In the genomic region with DNA sequence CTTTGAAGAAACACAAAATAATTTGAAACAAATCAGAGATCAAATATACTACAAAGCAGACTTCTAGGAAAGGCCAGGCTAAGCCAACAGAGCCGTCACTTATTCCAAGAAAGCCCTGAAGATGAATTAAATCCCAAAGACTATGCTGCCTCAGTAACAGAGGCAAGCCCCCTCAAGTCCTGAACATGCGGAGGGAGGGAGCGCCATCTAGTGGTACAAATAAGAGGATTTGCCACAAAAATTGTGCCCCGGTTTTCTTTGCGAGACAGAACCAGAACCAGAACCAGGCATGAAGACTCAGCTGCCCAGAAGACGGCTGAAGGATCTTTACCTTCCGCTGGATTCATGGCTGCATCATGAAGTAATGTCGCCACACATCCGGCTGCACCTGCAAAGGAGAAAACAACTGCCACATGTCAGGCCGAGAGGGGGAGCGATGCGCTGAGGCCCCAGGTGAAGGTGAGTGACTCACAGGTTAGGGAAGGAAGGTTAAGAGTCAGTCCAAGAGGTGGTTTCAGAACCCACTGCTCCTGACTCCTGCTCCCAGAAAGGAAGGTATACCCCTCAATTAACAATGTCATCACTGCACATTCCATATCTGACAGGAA, we compare ENCODE assay signal across 9 mouse cellular contexts. TPM values are rescaled to one million over a fixed set of nuclear protein-coding genes. Genes with fewer than 3 reads are reported as not detected.
DNase-seq lines count a peak whose midpoint lies in the region; ATAC-seq and TF ChIP-seq lines count a peak whose summit lies in the region.
"Had no signal": no experiment of that assay in that cellular context is flagged by ENCODE, and none has a peak within 500 bp of the region (broad histone marks: within the 10 kb centered on the region; RNA-seq: fewer than 3 reads in every experiment).

No protein-coding gene starts in this region.

- intact Hi-C loops in left cerebral cortex, postnatal 25 days (cut with DNase I) = loop anchor here (5.0 kb wide), 1 partner anchor 33 kb away; no protein-coding TSS in a partner anchor

- H3K9me3 ChIP-seq in heart, embryonic 12.5 days (replicated peaks) = no peaks in the 10 kb centered on the region
- H3K9me3 ChIP-seq: neural tube, embryonic 12.5 days had no signal

- no peaks in the 10 kb centered on the region; the same call in 1 of the 2 replicates for H3K4me1 ChIP-seq in heart, embryonic 12.5 days (replicated peaks)
- no peaks in the 10 kb centered on the region for H3K4me1 ChIP-seq in thymus, adult 2 months (replicated peaks; ENCODE audit: control insufficient read depth, insufficient read depth, low read length)

- no peak overlapping the region for H3K9ac ChIP-seq in heart, embryonic 12.5 days
- H3K9ac ChIP-seq: neural tube, embryonic 12.5 days had no signal

- TF ChIP-seq CTCF in thymus, adult 2 months (IDR thresholded peaks at IDR 0.05; ENCODE audit: borderline replicate concordance, control insufficient read depth, extremely low read depth, insufficient read depth, low read length, poor library complexity) = peak; percentile 72; the same call in 1 of the 2 replicates

- ATAC-seq in heart, embryonic 12.5 days (ENCODE audit: insufficient number of reproducible peaks, low FRiP score) = no peak

- H3K4me2 ChIP-seq in heart, embryonic 12.5 days = no peak overlapping the region
- H3K4me2 ChIP-seq: neural tube, embryonic 12.5 days had no signal

- peak; percentile 30 to 66 for DNase-seq in heart, adult 18-20 months
- DNase-seq in thymus, adult 2 months = peak; percentile 23
- DNase-seq in thymus, adult 18-20 months = no peak
- peak; percentile 74 for DNase-seq in embryo, embryonic 10.5 days (ENCODE audit: low spot score)
- DNase-seq in left cerebral cortex, postnatal 25 days (ENCODE audit: low spot score in 2 of 2) = peak; percentile 44 to 63
- peak; percentile 41 for DNase-seq in right cerebral cortex, postnatal 4 days
- DNase-seq in c-Kit-positive CD71-positive TER-119-positive erythroid progenitor cells, embryonic 14.5 days (ENCODE audit: low spot score) = no peak

- TF ChIP-seq POLR2A in thymus, adult 2 months (IDR thresholded peaks at IDR 0.05; ENCODE audit: control insufficient read depth, extremely low read depth, insufficient read depth, low read length, poor library complexity) = no peak

- no peak overlapping the region for H3K27ac ChIP-seq in heart, embryonic 12.5 days (ENCODE audit: poor library complexity, severe bottlenecking)
- H3K27ac ChIP-seq in thymus, adult 2 months (ENCODE audit: control insufficient read depth, insufficient read depth, low read length) = no peak overlapping the region
- H3K27ac ChIP-seq: neural tube, embryonic 12.5 days had no signal

- whole genome bisulfite sequencing in heart, embryonic 12.5 days = 56% methylated on average over 12 of the region's 12 CpGs
- WGBS in thymus, adult 2 months = 77% methylated on average over 12 of the region's 12 CpGs

- no peak overlapping the region for H3K4me3 ChIP-seq in heart, embryonic 12.5 days
- no peak overlapping the region for H3K4me3 ChIP-seq in thymus, adult 2 months (ENCODE audit: control insufficient read depth, insufficient read depth, low read length)
- H3K4me3 ChIP-seq: neural tube, embryonic 12.5 days had no signal

- H3K27me3 ChIP-seq in heart, embryonic 12.5 days (replicated peaks) = no peaks in the 10 kb centered on the region
- no peaks in the 10 kb centered on the region for H3K27me3 ChIP-seq in thymus, adult 2 months (ENCODE audit: control insufficient read depth, insufficient read depth, low read length)
- H3K27me3 ChIP-seq: neural tube, embryonic 12.5 days had no signal

- peaks cover 21% of the 10 kb centered on the region for H3K36me3 ChIP-seq in heart, embryonic 12.5 days
- H3K36me3 ChIP-seq in thymus, adult 2 months (ENCODE audit: control insufficient read depth, insufficient read depth, low read length) = peaks cover 13% of the 10 kb centered on the region

RNA-seq across cellular contexts. Expression of a gene that starts 9.1 kb away (rescaled TPM):
- 10 to 100 TPM; 27.1 to 28.0 TPM for total RNA-seq in heart, adult 18-20 months (2021)
- polyA plus RNA-seq in heart, embryonic 12.5 days (2016; fragmentation: Nextera tagmentation; extraction: Ambion mirVana) = 11.1 and 12.6 TPM in 2 replicates
- polyA plus RNA-seq in thymus, adult 2 months (2012; rRNA removed) = 80.5 and 88.7 TPM in 2 replicates
- total RNA-seq in left cerebral cortex, postnatal 25 days (2021) = 10 to 100 TPM; 35.8 to 36.6 TPM

RNA-seq across cellular contexts. Expression of a gene that starts 23.9 kb away (rescaled TPM):
- total RNA-seq in heart, adult 18-20 months (2021) = 1 to 10 TPM; 2.1 to 2.4 TPM
- 6.6 and 8.0 TPM in 2 replicates for polyA plus RNA-seq in heart, embryonic 12.5 days (2016; fragmentation: Nextera tagmentation; extraction: Ambion mirVana)
- 8.8 and 10.1 TPM in 2 replicates for polyA plus RNA-seq in thymus, adult 2 months (2012; rRNA removed)
- total RNA-seq in left cerebral cortex, postnatal 25 days (2021) = 10 to 100 TPM; 20.3 to 24.0 TPM

RNA-seq across cellular contexts. Expression of a gene that starts 53.4 kb away (rescaled TPM):
- total RNA-seq in heart, adult 18-20 months (2021) = not detected
- polyA plus RNA-seq in heart, embryonic 12.5 days (2016; fragmentation: Nextera tagmentation; extraction: Ambion mirVana) = not detected in 2 replicates
- polyA plus RNA-seq in thymus, adult 2 months (2012; rRNA removed) = not detected in 2 replicates
- not detected for total RNA-seq in left cerebral cortex, postnatal 25 days (2021)
- polyA plus RNA-seq: neural tube, embryonic 12.5 days had no signal

Comparison
In these comparisons a context has a peak if more than half of its experiments do, and no peak if none do; other contexts are left out.
1. DNase-seq: peak in heart, adult 18-20 months (2 of 2), thymus, adult 2 months (single experiment), embryo, embryonic 10.5 days (single experiment), left cerebral cortex, postnatal 25 days (2 of 2) and right cerebral cortex, postnatal 4 days (single experiment); none in thymus, adult 18-20 months (0 of 2) and c-Kit-positive CD71-positive TER-119-positive erythroid progenitor cells, embryonic 14.5 days (single experiment).
2. RNA of a gene that starts 23.9 kb away (total RNA-seq): 20.3 to 24.0 TPM in left cerebral cortex, postnatal 25 days; 2.1 to 2.4 TPM in heart, adult 18-20 months; every median in the first group is over 4 times any median in the second.